Mouse (Mus musculus) induced T-regulatory cell, adult 2 months (primary cell): ENCODE measurements at regions not wholly inside any gene's neighbourhood (a gene's known extent, or its start where the extent isn't known, plus 50 kb on each side); places are given as distances from the start of the nearest gene placed in this dataset.

ENCODE experiments used
- DNase-seq: peaks from one replicate; pipeline ENCODE4 v3.0.0-alpha.2; 2012; ENCODE audit warnings: low read depth

- DNase-seq, result no peak
Observed at GRCm38 (mm10) chr16:97304156-97304735, 52.3 kb upstream of the Bace2 start.
